Mouse (Mus musculus): ENCODE results near the gene Xylb. TPM values are rescaled to one million over a fixed set of nuclear protein-coding genes. Genes with fewer than 3 reads are reported as not detected.

The Xylb gene
- total and polyA plus RNA-seq, 2 experiments from 2014 or later: 0.04 to 0.46 TPM

DNA sequence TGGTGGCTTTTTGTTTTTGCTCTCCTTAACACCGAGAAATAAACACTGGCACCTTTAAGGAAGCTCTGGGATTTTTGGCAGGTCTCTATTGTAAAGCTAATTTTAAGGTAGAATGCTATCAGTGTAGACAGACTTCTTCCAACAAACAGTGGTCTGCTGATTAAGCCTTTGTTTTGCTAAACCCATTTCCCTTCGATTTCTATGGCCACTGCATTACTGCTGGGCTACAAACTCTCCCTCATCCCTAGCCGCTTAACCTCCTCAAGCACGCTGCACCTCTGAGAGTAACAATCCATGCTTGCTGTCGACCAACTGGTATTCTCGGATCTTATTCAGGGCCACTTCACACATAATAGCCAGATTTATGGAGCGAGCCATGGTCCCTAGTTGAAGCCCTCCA, 36.2 kb upstream of the Xylb start:
- Histone ChIP-seq H3K4me3 (ENCODE audit: low read depth, low read length) (peak overlapping the region; percentile 93), H3K27ac (ENCODE audit: low read depth) (no peak overlapping the region), H3K9me3 (replicated peaks; ENCODE audit: control insufficient read depth, low read length) (no peaks in the 10 kb centered on the region), H3K9ac (replicated peaks; ENCODE audit: low read depth, low read length) (peak overlapping the region; percentile 85), H3K4me1 (ENCODE audit: control insufficient read depth, insufficient read depth) (peaks cover 13% of the 10 kb centered on the region), H3K36me3 (replicated peaks; ENCODE audit: control insufficient read depth, insufficient read depth, low read length) (no peaks in the 10 kb centered on the region), H3K27me3 (ENCODE audit: control insufficient read depth, insufficient read depth, low read length) (no peaks in the 10 kb centered on the region), H3K4me2 (ENCODE audit: low read depth, low read length) (peak overlapping the region; percentile 92)
- 9% methylated on average over 7 of the region's 7 CpGs for WGBS
- ATAC-seq (ENCODE audit: insufficient read depth, low read depth) (no peak), DNase-seq (ENCODE audit: low spot score) (no peak)
- TF ChIP-seq EP300 (IDR thresholded peaks at IDR 0.05; ENCODE audit: low read depth) (no peak), CTCF (IDR thresholded peaks at IDR 0.05; ENCODE audit: low read depth) (no peak)

DNA sequence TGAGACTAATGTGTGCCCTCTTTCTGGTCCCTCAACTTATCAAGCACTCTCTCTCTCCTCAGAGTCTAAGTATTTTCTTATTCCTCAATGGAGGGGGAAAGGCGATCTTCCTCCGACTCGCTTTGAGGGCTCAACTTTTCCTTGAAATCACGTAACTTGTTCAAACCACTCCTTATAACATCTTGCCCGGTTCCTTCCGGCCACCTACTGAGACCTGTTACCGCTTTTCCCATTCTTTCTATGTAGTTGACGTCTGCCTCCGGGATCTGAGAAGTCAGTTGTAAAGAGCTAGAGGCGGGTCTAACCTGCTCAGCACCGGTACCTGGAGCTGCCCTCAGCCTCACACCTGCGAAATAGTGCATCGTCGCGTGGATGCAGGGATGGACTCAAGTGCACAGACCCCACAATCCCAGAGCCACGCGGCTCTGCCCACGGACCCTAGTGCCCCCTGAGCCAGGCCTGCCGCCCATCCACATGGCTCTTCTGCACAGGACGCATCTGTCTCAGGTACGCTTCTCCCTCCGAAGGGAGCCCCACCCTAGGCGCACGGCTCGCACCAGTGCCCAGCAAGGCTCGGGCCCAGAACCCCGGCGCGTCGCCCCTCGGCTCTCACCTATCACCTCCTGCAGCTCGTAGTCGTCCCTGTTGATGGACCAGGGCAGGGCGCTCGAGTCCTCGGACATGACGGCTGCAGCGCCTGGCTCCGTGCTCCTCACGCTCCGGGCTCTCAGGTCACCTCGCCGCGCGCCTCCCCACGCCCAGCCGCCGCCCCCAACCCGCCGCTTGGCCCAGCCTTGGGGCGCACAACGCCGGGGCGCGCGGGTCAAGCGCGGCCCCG, 35.6 kb upstream of the Xylb start:
- Histone ChIP-seq H3K9me3 (replicated peaks; ENCODE audit: control insufficient read depth, low read length) (no peaks in the 10 kb centered on the region), H3K36me3 (replicated peaks; ENCODE audit: control insufficient read depth, insufficient read depth, low read length) (no peaks in the 10 kb centered on the region), H3K4me1 (ENCODE audit: control insufficient read depth, insufficient read depth) (peaks cover 13% of the 10 kb centered on the region), H3K4me3 (ENCODE audit: low read depth, low read length) (peak overlapping the region; percentile 93), H3K27ac (ENCODE audit: low read depth) (peak overlapping the region; percentile 96), H3K9ac (replicated peaks; ENCODE audit: low read depth, low read length) (peak overlapping the region; percentile 85), H3K4me2 (ENCODE audit: low read depth, low read length) (peak overlapping the region; percentile 92), H3K27me3 (ENCODE audit: control insufficient read depth, insufficient read depth, low read length) (no peaks in the 10 kb centered on the region)
- DNase-seq (ENCODE audit: low spot score) (peak; percentile 35), ATAC-seq (ENCODE audit: insufficient read depth, low read depth) (peak; percentile 4; the same call in 1 of the 2 replicates)
- under 1% methylated on average over 48 of the region's 59 CpGs for WGBS
- no peak for TF ChIP-seq EP300 (IDR thresholded peaks at IDR 0.05; ENCODE audit: low read depth)

DNA sequence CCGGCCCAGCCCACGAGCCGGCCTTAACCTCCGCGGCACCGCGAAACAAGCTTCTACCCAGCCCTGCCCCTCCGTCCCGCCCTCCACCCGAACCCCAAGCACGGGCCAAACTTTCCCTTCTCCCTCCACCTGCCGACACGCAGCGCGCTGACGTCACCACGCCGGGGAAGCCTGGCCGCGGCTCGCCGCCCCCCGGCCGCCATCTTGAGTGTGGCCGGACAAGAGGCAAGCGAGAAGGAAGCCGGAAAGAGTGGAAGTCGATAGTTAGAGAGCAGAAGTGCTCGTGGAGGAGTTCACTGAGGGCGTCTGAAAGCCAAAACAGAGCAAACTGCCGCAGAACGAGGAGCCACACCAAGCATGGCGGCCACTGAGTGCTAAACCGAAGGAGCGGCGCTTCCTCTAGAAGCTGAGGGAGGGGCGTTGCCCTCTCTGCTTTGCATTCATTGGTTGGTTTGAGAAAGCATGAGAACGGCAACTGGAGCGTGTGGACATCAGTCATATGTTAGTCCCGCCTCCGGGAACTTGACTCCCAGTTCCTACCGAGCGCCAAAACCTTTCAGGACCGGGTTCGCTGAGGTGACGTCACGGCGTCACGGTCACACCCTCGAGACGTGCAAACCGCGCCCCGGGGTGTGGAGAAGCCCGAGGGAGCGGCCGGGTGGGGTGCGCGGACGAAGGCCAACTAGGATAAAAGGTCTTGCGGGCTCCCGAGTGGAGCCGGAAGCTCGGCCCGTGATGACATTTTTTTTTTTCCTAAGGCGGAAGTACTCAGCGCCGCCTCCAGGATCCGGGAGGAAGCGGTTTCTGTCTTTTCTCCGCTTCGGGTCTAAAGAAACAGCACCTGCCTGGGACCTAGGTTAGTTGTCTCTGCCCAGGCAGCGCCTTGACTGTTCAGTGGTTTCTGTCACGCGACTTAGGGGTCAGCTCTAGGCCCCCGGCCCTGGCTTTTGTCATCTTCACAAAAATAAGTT, 34.6 kb upstream of the Xylb start, which contains the start of gene Oxsr1:
Gene Oxsr1, minus strand, starts transcription at position 139 of the 971 bp plus-strand sequence.
- ATAC-seq (ENCODE audit: insufficient read depth, low read depth) (peak; percentile 95), DNase-seq (ENCODE audit: low spot score) (peak; percentile 99)
- Histone ChIP-seq H3K36me3 (replicated peaks; ENCODE audit: control insufficient read depth, insufficient read depth, low read length) (no peaks in the 10 kb centered on the region), H3K27me3 (ENCODE audit: control insufficient read depth, insufficient read depth, low read length) (no peaks in the 10 kb centered on the region), H3K4me1 (ENCODE audit: control insufficient read depth, insufficient read depth) (peaks cover 13% of the 10 kb centered on the region), H3K9me3 (replicated peaks; ENCODE audit: control insufficient read depth, low read length) (no peaks in the 10 kb centered on the region), H3K4me3 (ENCODE audit: low read depth, low read length) (peak within 1 kb of the TSS; percentile 93), H3K4me2 (ENCODE audit: low read depth, low read length) (peak within 1 kb of the TSS; percentile 92), H3K27ac (ENCODE audit: low read depth) (peak within 1 kb of the TSS; percentile 96), H3K9ac (replicated peaks; ENCODE audit: low read depth, low read length) (peak within 1 kb of the TSS; percentile 85)
- peak; percentile 30 for TF ChIP-seq CTCF (IDR thresholded peaks at IDR 0.05; ENCODE audit: low read depth)
- peak; percentile 88 for TF ChIP-seq EP300 (IDR thresholded peaks at IDR 0.05; ENCODE audit: low read depth)
- WGBS: under 1% methylated on average over 76 of the region's 76 CpGs

DNA sequence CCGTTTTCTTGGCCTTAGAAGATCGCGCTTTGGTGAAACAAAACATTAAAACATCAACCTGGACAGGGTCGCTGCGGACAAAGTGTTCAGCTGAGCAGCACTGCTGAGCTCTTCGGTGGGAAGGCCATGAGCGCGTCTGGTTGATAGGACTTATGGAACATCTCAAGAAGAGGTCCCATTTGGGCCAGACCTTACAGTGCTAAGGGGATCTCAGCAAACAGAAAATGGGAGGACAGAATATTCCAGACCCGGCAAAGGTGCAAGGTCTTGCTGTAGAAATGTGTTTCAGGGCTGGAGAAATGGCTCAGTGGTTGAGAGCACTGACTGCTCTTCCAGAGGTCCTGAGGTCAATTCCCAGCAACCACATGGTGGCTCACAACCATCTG, 33.9 kb upstream of the Xylb start:
- peak overlapping the region; percentile 55 for H3K9ac ChIP-seq (replicated peaks; ENCODE audit: low read depth, low read length)
- WGBS: 3% methylated on average over 9 of the region's 9 CpGs
- H3K27me3 ChIP-seq (ENCODE audit: control insufficient read depth, insufficient read depth, low read length): no peaks in the 10 kb centered on the region
- no peak for TF ChIP-seq EP300 (IDR thresholded peaks at IDR 0.05; ENCODE audit: low read depth)
- no peak for TF ChIP-seq CTCF (IDR thresholded peaks at IDR 0.05; ENCODE audit: low read depth)
- no peaks in the 10 kb centered on the region for H3K36me3 ChIP-seq (replicated peaks; ENCODE audit: control insufficient read depth, insufficient read depth, low read length)
- H3K4me2 ChIP-seq (ENCODE audit: low read depth, low read length): peak overlapping the region; percentile 92
- no peaks in the 10 kb centered on the region for H3K9me3 ChIP-seq (replicated peaks; ENCODE audit: control insufficient read depth, low read length)
- H3K4me1 ChIP-seq (ENCODE audit: control insufficient read depth, insufficient read depth): peaks cover 13% of the 10 kb centered on the region
- H3K4me3 ChIP-seq (ENCODE audit: low read depth, low read length): peak overlapping the region; percentile 93
- ATAC-seq (ENCODE audit: insufficient read depth, low read depth): no peak
- peak overlapping the region; percentile 96 for H3K27ac ChIP-seq (ENCODE audit: low read depth)
- peak; percentile 24 for DNase-seq (ENCODE audit: low spot score)

DNA sequence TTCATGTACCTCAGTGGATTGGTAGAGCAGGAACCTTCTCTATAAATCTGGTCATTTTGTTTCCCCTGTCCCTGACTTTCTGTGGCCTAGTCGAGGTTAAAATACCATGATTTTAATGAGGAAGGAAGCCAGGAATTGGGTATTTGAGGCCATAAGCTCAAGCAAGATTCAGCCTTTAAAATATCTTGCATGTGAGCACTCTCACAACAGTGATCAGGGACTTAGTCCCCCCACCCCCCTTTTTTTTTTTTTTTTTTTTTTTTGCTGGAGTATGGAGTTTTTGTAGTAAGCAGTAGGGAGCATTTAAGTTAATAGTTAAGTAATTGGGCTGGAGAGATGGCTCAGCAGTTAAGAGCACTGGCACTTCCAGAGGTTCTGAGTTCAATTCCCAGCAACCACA, 33.1 kb upstream of the Xylb start:
- no peak overlapping the region for H3K4me2 ChIP-seq (ENCODE audit: low read depth, low read length)
- WGBS: 69% methylated on average over 1 of the region's 1 CpGs
- H3K9me3 ChIP-seq (replicated peaks; ENCODE audit: control insufficient read depth, low read length): no peaks in the 10 kb centered on the region
- no peak overlapping the region for H3K27ac ChIP-seq (ENCODE audit: low read depth)
- ATAC-seq (ENCODE audit: insufficient read depth, low read depth): no peak
- H3K27me3 ChIP-seq (ENCODE audit: control insufficient read depth, insufficient read depth, low read length): no peaks in the 10 kb centered on the region
- TF ChIP-seq EP300 (IDR thresholded peaks at IDR 0.05; ENCODE audit: low read depth) (no peak), CTCF (IDR thresholded peaks at IDR 0.05; ENCODE audit: low read depth) (no peak)
- no peak for DNase-seq (ENCODE audit: low spot score)
- no peaks in the 10 kb centered on the region for H3K36me3 ChIP-seq (replicated peaks; ENCODE audit: control insufficient read depth, insufficient read depth, low read length)
- H3K9ac ChIP-seq (replicated peaks; ENCODE audit: low read depth, low read length): no peak overlapping the region
- peaks cover 13% of the 10 kb centered on the region for H3K4me1 ChIP-seq (ENCODE audit: control insufficient read depth, insufficient read depth)
- no peak overlapping the region for H3K4me3 ChIP-seq (ENCODE audit: low read depth, low read length)

Data from heart, postnatal 0 days (tissue).